Mouse (Mus musculus): ENCODE results near the gene Hibadh. TPM values are rescaled to one million over a fixed set of nuclear protein-coding genes. Genes with fewer than 3 reads are reported as not detected.
"Not testable (repeated sequence)": the region's sequence is repeated elsewhere in the genome, so short reads cannot be mapped to it uniquely, and the experiment has no call there.

Gene Hibadh
- 0.57 and 9.1 TPM in 2 replicates for polyA plus RNA-seq (2012; ENCODE audit: insufficient read depth, low replicate concordance)

- H3K4me3 ChIP-seq (replicated peaks) = peak within 1 kb of the TSS; percentile 98
- H3K9me3 ChIP-seq = no peaks in the 10 kb centered on the region
- peaks cover 24% of the 10 kb centered on the region for H3K4me1 ChIP-seq
- H3K36me3 ChIP-seq (replicated peaks; ENCODE audit: low read length) = peaks cover 10% of the 10 kb centered on the region
- H3K27me3 ChIP-seq (replicated peaks) = no peaks in the 10 kb centered on the region
- TF ChIP-seq FLI1 (IDR thresholded peaks at IDR 0.05; ENCODE audit: low read length) = no peak
- TF ChIP-seq GATA1 (IDR thresholded peaks at IDR 0.05; ENCODE audit: borderline replicate concordance, low read length) = no peak
Observed at GRCm38 (mm10) chr6:52640224-52640712, at the start of gene Hibadh. Hibadh (minus strand) TSS chr6:52640389.

- Histone ChIP-seq H3K27me3 (replicated peaks) (no peaks in the 10 kb centered on the region), H3K4me1 (peaks cover 38% of the 10 kb centered on the region), H3K4me3 (replicated peaks) (no peak overlapping the region), H3K36me3 (replicated peaks; ENCODE audit: low read length) (no peaks in the 10 kb centered on the region), H3K9me3 (no peaks in the 10 kb centered on the region)
- TF ChIP-seq FLI1 (IDR thresholded peaks at IDR 0.05; ENCODE audit: low read length) (no peak), GATA1 (IDR thresholded peaks at IDR 0.05; ENCODE audit: borderline replicate concordance, low read length) (no peak)
Observed at GRCm38 (mm10) chr6:52686901-52687500, 46.8 kb upstream of the Hibadh start.

- Histone ChIP-seq H3K36me3 (replicated peaks; ENCODE audit: low read length) (no peaks in the 10 kb centered on the region), H3K4me3 (replicated peaks) (no peak overlapping the region), H3K9me3 (no peaks in the 10 kb centered on the region), H3K27me3 (replicated peaks) (no peaks in the 10 kb centered on the region), H3K4me1 (peaks cover 66% of the 10 kb centered on the region)
- TF ChIP-seq FLI1 (IDR thresholded peaks at IDR 0.05; ENCODE audit: low read length) (no peak), GATA1 (IDR thresholded peaks at IDR 0.05; ENCODE audit: borderline replicate concordance, low read length) (no peak)
Observed at GRCm38 (mm10) chr6:52682607-52683006, 42.4 kb upstream of the Hibadh start.

DNA sequence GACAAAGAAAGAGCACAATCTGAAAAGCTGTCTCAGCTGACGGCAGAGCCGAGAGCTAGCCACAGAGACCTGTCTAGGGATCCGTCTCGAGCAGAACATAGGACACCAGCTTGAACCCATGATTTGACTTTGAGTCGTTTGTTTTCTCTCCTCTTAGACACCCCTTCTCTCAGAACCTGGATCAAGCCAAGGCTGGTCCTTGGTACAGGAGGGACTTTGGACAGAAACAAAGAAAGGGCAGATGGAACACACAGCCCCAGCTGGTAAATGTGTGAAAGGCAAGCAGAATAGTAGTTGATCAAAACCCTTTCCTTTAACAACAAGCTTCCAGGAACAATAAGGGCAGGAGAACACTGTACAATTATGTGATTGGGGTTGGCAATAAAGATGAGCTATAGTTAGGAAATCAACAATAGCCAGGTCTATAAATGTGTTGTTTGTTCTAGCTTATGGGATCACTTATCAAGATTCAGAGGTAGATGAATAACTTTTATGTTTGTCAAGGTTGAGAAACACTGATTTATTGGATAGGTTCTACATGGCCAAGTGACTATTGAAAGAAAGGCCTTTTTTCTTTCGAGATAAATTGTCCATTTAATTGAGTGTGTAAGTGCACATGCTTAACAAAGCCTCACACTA lies 41.8 kb upstream of the Hibadh start:
- Histone ChIP-seq H3K36me3 (replicated peaks; ENCODE audit: low read length) (no peaks in the 10 kb centered on the region), H3K4me3 (replicated peaks) (no peak overlapping the region), H3K9me3 (no peaks in the 10 kb centered on the region), H3K27me3 (replicated peaks) (no peaks in the 10 kb centered on the region), H3K4me1 (peaks cover 72% of the 10 kb centered on the region)
- no peak for TF ChIP-seq GATA1 (IDR thresholded peaks at IDR 0.05; ENCODE audit: borderline replicate concordance, low read length)
- no peak for TF ChIP-seq FLI1 (IDR thresholded peaks at IDR 0.05; ENCODE audit: low read length)

GRCm38 (mm10) chr6:52680458-52681032 lies 40.4 kb upstream of the Hibadh start:
- Histone ChIP-seq H3K4me3 (replicated peaks) (peak overlapping the region; percentile 79), H3K36me3 (replicated peaks; ENCODE audit: low read length) (no peaks in the 10 kb centered on the region), H3K4me1 (peaks cover 73% of the 10 kb centered on the region), H3K27me3 (replicated peaks) (no peaks in the 10 kb centered on the region), H3K9me3 (no peaks in the 10 kb centered on the region)
- TF ChIP-seq GATA1 (IDR thresholded peaks at IDR 0.05; ENCODE audit: borderline replicate concordance, low read length) (no peak), FLI1 (IDR thresholded peaks at IDR 0.05; ENCODE audit: low read length) (no peak)

DNA sequence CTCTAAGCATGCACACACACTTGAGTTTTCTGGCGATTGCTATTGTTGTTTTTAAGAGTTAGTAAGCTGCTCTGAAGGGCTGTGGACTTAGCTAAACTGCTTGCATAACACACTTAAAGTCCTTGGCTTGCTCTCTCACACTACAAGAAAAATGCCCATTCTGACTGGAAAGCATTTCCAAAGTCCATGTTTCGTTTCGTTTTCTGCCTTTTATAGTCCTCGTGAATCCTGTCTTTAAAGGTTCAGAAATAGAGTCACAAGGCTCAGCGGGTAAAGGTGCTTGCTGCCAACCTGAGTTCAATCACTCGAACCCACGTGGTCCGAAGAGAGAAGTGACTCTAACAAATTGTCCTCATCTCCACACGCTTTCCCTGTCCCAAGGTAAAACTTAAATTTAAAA lies 39.4 kb upstream of the Hibadh start:
- peaks cover 75% of the 10 kb centered on the region for H3K4me1 ChIP-seq
- no peaks in the 10 kb centered on the region for H3K36me3 ChIP-seq (replicated peaks; ENCODE audit: low read length)
- H3K4me3 ChIP-seq (replicated peaks) = no peak overlapping the region
- TF ChIP-seq GATA1 (IDR thresholded peaks at IDR 0.05; ENCODE audit: borderline replicate concordance, low read length) = no peak
- H3K27me3 ChIP-seq (replicated peaks) = no peaks in the 10 kb centered on the region
- H3K9me3 ChIP-seq = no peaks in the 10 kb centered on the region

GRCm38 (mm10) chr6:52677534-52677933 lies 37.3 kb upstream of the Hibadh start:
- not testable (repeated sequence) for H3K9me3 ChIP-seq; H3K27me3 ChIP-seq (replicated peaks); H3K4me3 ChIP-seq (replicated peaks); H3K36me3 ChIP-seq (replicated peaks; ENCODE audit: low read length)
- H3K4me1 ChIP-seq = peaks cover 77% of the 10 kb centered on the region

- TF ChIP-seq GATA1 (IDR thresholded peaks at IDR 0.05; ENCODE audit: borderline replicate concordance, low read length) (no peak), FLI1 (IDR thresholded peaks at IDR 0.05; ENCODE audit: low read length) (no peak)
- Histone ChIP-seq H3K4me1 (peaks cover 85% of the 10 kb centered on the region), H3K36me3 (replicated peaks; ENCODE audit: low read length) (no peaks in the 10 kb centered on the region), H3K4me3 (replicated peaks) (no peak overlapping the region), H3K9me3 (no peaks in the 10 kb centered on the region), H3K27me3 (replicated peaks) (no peaks in the 10 kb centered on the region)
Observed at GRCm38 (mm10) chr6:52675222-52675921, 35.2 kb upstream of the Hibadh start.

DNA sequence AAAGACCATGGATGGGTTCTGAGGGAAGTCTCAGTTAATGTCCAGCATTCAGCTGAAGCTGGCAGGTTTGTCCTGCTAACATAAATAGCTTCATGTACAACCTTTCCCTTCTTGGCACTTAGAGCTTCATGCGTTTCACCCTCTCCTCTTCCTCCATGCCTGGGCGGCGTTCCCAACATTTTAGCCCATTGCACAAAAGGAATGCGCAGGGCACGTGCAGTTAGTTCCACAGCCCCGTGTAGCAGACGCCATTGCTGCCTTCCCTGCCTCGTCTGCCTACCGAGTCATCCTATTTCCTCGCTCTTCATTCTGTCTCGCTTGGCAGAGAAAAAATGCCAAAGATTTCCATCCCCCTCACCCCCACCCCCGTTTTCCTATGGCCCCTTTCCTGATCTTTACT lies 34.4 kb upstream of the Hibadh start:
- peaks cover 83% of the 10 kb centered on the region for H3K4me1 ChIP-seq

DNA sequence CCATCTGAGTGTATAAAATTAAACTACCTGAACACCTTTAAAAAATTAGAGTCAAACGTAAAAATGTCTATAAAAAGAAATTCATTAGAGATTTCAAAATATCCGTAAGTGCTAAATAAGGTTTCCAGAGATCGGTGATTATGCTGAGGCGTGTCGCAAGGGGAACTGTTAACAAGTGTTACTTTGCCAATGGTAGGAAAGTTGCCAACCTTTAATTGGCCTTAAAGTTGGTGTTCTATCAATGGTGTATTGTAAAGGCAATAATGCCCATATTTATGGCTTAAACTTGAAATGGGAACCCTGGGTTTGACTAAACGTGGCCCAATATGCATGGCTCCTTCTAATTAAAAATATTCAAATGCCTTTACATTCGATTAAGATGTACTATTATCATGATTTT lies 33.5 kb upstream of the Hibadh start:
- H3K4me3 ChIP-seq (replicated peaks) = no peak overlapping the region
- H3K9me3 ChIP-seq = no peaks in the 10 kb centered on the region
- peaks cover 79% of the 10 kb centered on the region for H3K4me1 ChIP-seq
- no peaks in the 10 kb centered on the region for H3K27me3 ChIP-seq (replicated peaks)
- TF ChIP-seq GATA1 (IDR thresholded peaks at IDR 0.05; ENCODE audit: borderline replicate concordance, low read length) = no peak
- no peak for TF ChIP-seq FLI1 (IDR thresholded peaks at IDR 0.05; ENCODE audit: low read length)
- H3K36me3 ChIP-seq (replicated peaks; ENCODE audit: low read length) = no peaks in the 10 kb centered on the region

More for the DNA sequence above, 34.4 kb upstream of the Hibadh start:
- H3K4me3 ChIP-seq (replicated peaks) = peak overlapping the region; percentile 64
- H3K36me3 ChIP-seq (replicated peaks; ENCODE audit: low read length) = no peaks in the 10 kb centered on the region
- H3K9me3 ChIP-seq = no peaks in the 10 kb centered on the region
- no peaks in the 10 kb centered on the region for H3K27me3 ChIP-seq (replicated peaks)
- TF ChIP-seq FLI1 (IDR thresholded peaks at IDR 0.05; ENCODE audit: low read length) = no peak
- TF ChIP-seq GATA1 (IDR thresholded peaks at IDR 0.05; ENCODE audit: borderline replicate concordance, low read length) = no peak
